Mouse (Mus musculus): ENCODE data around the gene Gm45062.

DNA sequence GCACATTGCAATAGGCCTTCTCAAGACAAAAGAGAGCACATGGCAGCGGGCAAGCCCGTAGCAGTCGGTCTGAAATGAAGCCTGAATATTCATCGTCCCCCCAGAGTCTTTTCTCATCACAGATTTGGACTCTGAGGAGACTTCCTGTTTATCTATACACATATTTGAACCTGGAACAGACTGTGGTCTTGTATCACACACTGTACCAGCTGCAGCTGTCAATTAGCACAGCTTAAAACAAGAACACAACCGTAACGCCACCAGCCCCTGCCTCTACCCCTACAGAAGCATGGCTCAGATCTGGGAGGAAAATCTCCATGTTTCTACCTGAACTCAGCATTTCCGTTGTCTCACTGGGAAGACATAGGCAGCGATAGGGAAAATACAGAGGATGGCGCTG, 173.9 kb downstream of the Gm45062 start:
- TF ChIP-seq CTCF (IDR thresholded peaks at IDR 0.05) (no peak), EP300 (IDR thresholded peaks at IDR 0.05) (no peak)
